Mouse (Mus musculus): ENCODE data around the gene Ifitm3. TPM values are rescaled to one million over a fixed set of nuclear protein-coding genes. Genes with fewer than 3 reads are reported as not detected.
A peak's percentile ranks its signal among the peaks of the same experiment; 100 is the strongest.

Gene Ifitm3
- polyA plus RNA-seq, 1 experiment, result 47.9 TPM

GRCm38 (mm10) chr7:141051060-141051685 lies 40.6 kb upstream of the Ifitm3 start:
- WGBS, result 74% methylated on average over 17 of the region's 17 CpGs
- H3K4me1 ChIP-seq (ENCODE audit: control insufficient read depth, insufficient read depth, low read length), result no peaks in the 10 kb centered on the region
- H3K27ac ChIP-seq (ENCODE audit: insufficient read depth, low read length), result no peak overlapping the region
- H3K4me3 ChIP-seq (replicated peaks; ENCODE audit: insufficient read depth, low read depth, low read length), result no peak overlapping the region
- DNase-seq, result no peak
- no peaks in the 10 kb centered on the region for H3K27me3 ChIP-seq (ENCODE audit: control insufficient read depth, insufficient read depth, low read length)
- TF ChIP-seq POLR2A (IDR thresholded peaks at IDR 0.05; ENCODE audit: borderline replicate concordance, insufficient read depth, low read length) (no peak), CTCF (IDR thresholded peaks at IDR 0.05; ENCODE audit: borderline replicate concordance, insufficient read depth, low read depth, low read length) (no peak)

GRCm38 (mm10) chr7:141049326-141049725 lies 38.8 kb upstream of the Ifitm3 start:
- WGBS, result 82% methylated on average over 2 of the region's 2 CpGs
- H3K27ac ChIP-seq (ENCODE audit: insufficient read depth, low read length), result no peak overlapping the region
- no peaks in the 10 kb centered on the region for H3K27me3 ChIP-seq (ENCODE audit: control insufficient read depth, insufficient read depth, low read length)
- no peak for DNase-seq
- H3K4me3 ChIP-seq (replicated peaks; ENCODE audit: insufficient read depth, low read depth, low read length), result no peak overlapping the region
- TF ChIP-seq POLR2A (IDR thresholded peaks at IDR 0.05; ENCODE audit: borderline replicate concordance, insufficient read depth, low read length), result no peak
- TF ChIP-seq CTCF (IDR thresholded peaks at IDR 0.05; ENCODE audit: borderline replicate concordance, insufficient read depth, low read depth, low read length), result no peak
- no peaks in the 10 kb centered on the region for H3K4me1 ChIP-seq (ENCODE audit: control insufficient read depth, insufficient read depth, low read length)

- TF ChIP-seq POLR2A (IDR thresholded peaks at IDR 0.05; ENCODE audit: borderline replicate concordance, insufficient read depth, low read length) (no peak), CTCF (IDR thresholded peaks at IDR 0.05; ENCODE audit: borderline replicate concordance, insufficient read depth, low read depth, low read length) (peak; percentile 87)
- Histone ChIP-seq H3K27ac (ENCODE audit: insufficient read depth, low read length) (no peak overlapping the region), H3K4me3 (replicated peaks; ENCODE audit: insufficient read depth, low read depth, low read length) (peak overlapping the region; percentile 61), H3K27me3 (ENCODE audit: control insufficient read depth, insufficient read depth, low read length) (no peaks in the 10 kb centered on the region), H3K4me1 (ENCODE audit: control insufficient read depth, insufficient read depth, low read length) (no peaks in the 10 kb centered on the region)
- 6% methylated on average over 21 of the region's 21 CpGs for WGBS
- peak; percentile 85 to 90 for DNase-seq
Measured at GRCm38 (mm10) chr7:141048226-141049218, 38.0 kb upstream of the Ifitm3 start.

- peak in 1 of 2 experiments; percentile 71 for DNase-seq
- Histone ChIP-seq H3K4me3 (replicated peaks; ENCODE audit: insufficient read depth, low read depth, low read length) (peak overlapping the region; percentile 61), H3K27me3 (ENCODE audit: control insufficient read depth, insufficient read depth, low read length) (no peaks in the 10 kb centered on the region), H3K4me1 (ENCODE audit: control insufficient read depth, insufficient read depth, low read length) (no peaks in the 10 kb centered on the region), H3K27ac (ENCODE audit: insufficient read depth, low read length) (peak overlapping the region; percentile 44; the same call in 1 of the 2 replicates)
- 8% methylated on average over 15 of the region's 19 CpGs for WGBS
- TF ChIP-seq POLR2A (IDR thresholded peaks at IDR 0.05; ENCODE audit: borderline replicate concordance, insufficient read depth, low read length), result 0 out of 2 replicates have a peak, but pooled peaks have one; percentile 14
- no peak for TF ChIP-seq CTCF (IDR thresholded peaks at IDR 0.05; ENCODE audit: borderline replicate concordance, insufficient read depth, low read depth, low read length)
Measured at GRCm38 (mm10) chr7:141047581-141048225, 37.1 kb upstream of the Ifitm3 start.

GRCm38 (mm10) chr7:141046931-141047580 lies 36.5 kb upstream of the Ifitm3 start:
- H3K27ac ChIP-seq (ENCODE audit: insufficient read depth, low read length), result peak overlapping the region; percentile 4; the same call in 1 of the 2 replicates
- DNase-seq, result no peak
- TF ChIP-seq CTCF (IDR thresholded peaks at IDR 0.05; ENCODE audit: borderline replicate concordance, insufficient read depth, low read depth, low read length) (no peak), POLR2A (IDR thresholded peaks at IDR 0.05; ENCODE audit: borderline replicate concordance, insufficient read depth, low read length) (no peak)
- WGBS, result 78% methylated on average over 6 of the region's 6 CpGs
- no peaks in the 10 kb centered on the region for H3K4me1 ChIP-seq (ENCODE audit: control insufficient read depth, insufficient read depth, low read length)
- no peaks in the 10 kb centered on the region for H3K27me3 ChIP-seq (ENCODE audit: control insufficient read depth, insufficient read depth, low read length)
- H3K4me3 ChIP-seq (replicated peaks; ENCODE audit: insufficient read depth, low read depth, low read length), result no peak overlapping the region

GRCm38 (mm10) chr7:141042539-141042938 lies 32.0 kb upstream of the Ifitm3 start:
- TF ChIP-seq POLR2A (IDR thresholded peaks at IDR 0.05; ENCODE audit: borderline replicate concordance, insufficient read depth, low read length), result no peak
- TF ChIP-seq CTCF (IDR thresholded peaks at IDR 0.05; ENCODE audit: borderline replicate concordance, insufficient read depth, low read depth, low read length), result no peak
- H3K4me1 ChIP-seq (ENCODE audit: control insufficient read depth, insufficient read depth, low read length), result no peaks in the 10 kb centered on the region
- 76% methylated on average over 4 of the region's 4 CpGs for WGBS
- no peak overlapping the region for H3K4me3 ChIP-seq (replicated peaks; ENCODE audit: insufficient read depth, low read depth, low read length)
- no peak for DNase-seq
- no peaks in the 10 kb centered on the region for H3K27me3 ChIP-seq (ENCODE audit: control insufficient read depth, insufficient read depth, low read length)
- H3K27ac ChIP-seq (ENCODE audit: insufficient read depth, low read length), result no peak overlapping the region

GRCm38 (mm10) chr7:141041661-141042060 lies 31.1 kb upstream of the Ifitm3 start:
- 11% methylated on average over 5 of the region's 5 CpGs for WGBS
- DNase-seq, result peak; percentile 57 to 74
- Histone ChIP-seq H3K4me1 (ENCODE audit: control insufficient read depth, insufficient read depth, low read length) (no peaks in the 10 kb centered on the region), H3K27ac (ENCODE audit: insufficient read depth, low read length) (no peak overlapping the region), H3K27me3 (ENCODE audit: control insufficient read depth, insufficient read depth, low read length) (no peaks in the 10 kb centered on the region), H3K4me3 (replicated peaks; ENCODE audit: insufficient read depth, low read depth, low read length) (no peak overlapping the region)
- no peak for TF ChIP-seq CTCF (IDR thresholded peaks at IDR 0.05; ENCODE audit: borderline replicate concordance, insufficient read depth, low read depth, low read length)
- TF ChIP-seq POLR2A (IDR thresholded peaks at IDR 0.05; ENCODE audit: borderline replicate concordance, insufficient read depth, low read length), result no peak
